Mouse (Mus musculus): ENCODE measurements around the gene Trit1. TPM values are rescaled to one million over a fixed set of nuclear protein-coding genes. Genes with fewer than 3 reads are reported as not detected.

Gene Trit1
- total RNA-seq (2023) = 20.5 to 22.7 TPM (median 22.0 TPM) in 4 replicates

GRCm38 (mm10) chr4:123016451-123016957 is at the start of gene Trit1:
TSS of gene Trit1 (plus strand) at chr4:123016597.

DNA sequence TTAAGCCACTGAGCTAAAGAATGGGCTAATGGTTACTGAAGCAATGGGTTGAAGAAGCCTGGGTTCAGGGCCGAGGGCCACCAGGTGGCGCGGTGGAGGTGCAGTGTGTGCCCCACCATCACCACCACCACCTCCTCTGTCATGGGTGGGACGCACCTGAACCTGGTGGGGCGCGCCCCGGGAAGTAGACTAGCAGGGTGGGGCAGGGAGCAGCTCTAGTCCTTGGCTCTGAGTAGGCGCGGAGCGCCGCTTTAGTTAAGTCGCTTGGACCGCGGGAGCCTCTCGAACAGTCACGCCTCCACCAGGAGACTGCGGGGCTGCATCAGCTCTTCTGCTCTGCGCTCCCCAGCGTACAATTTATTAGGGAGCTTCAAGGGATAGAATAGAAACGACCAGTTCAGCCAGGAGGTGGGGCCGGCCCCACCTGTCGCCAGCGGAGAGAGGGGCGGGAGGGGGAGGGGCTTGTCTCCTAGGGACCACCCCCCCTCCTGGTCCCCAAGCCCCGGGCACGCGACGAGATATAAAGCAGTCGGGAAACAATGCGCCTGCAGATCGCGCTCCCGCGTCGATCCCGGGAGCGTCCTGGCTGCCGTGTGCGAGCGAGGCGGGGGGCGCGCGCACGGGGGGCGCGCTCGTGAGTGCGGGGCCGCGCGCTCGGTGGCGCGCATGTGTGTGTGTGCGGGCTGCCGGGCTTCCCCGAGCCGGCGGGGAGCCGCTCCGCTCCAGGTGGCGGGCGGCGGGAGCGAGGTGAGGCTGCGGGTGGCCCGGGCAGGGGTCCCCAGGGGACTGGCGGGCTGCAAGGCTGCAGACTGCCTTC is 20.8 kb upstream of the Trit1 start, which contains the start of gene Mycl:
Gene Mycl (plus strand): TSS at position 249 of the 817 bp plus-strand sequence.

Other genes starting within 250 kb of the Trit1 start
- gene Ppt1, start 180.4 kb upstream of the Trit1 start, total RNA-seq (2023) = 54.1 to 57.1 TPM (median 56.0 TPM) in 4 replicates
- 368 to 394 TPM (median 380 TPM) in 4 replicates for gene Cap1, start 130.5 kb upstream of the Trit1 start, total RNA-seq (2023)
- 0.51 to 1.6 TPM (median 0.88 TPM) in 4 replicates for gene Mfsd2a, start 55.4 kb upstream of the Trit1 start, total RNA-seq (2023)
- gene Mycl, start 20.9 kb upstream of the Trit1 start, total RNA-seq (2023) = 1.0 to 2.2 TPM (median 1.3 TPM) in 4 replicates
- not detected in 4 replicates for gene Bmp8b, start 88.6 kb downstream of the Trit1 start, total RNA-seq (2023)
- not detected in 4 replicates for gene Oxct2b, start 99.7 kb downstream of the Trit1 start, total RNA-seq (2023)
- 46.1 to 65.5 TPM (median 56.1 TPM) in 4 replicates for gene Ppie, start 123.4 kb downstream of the Trit1 start, total RNA-seq (2023)
- gene Hpcal4, start 166.6 kb downstream of the Trit1 start, total RNA-seq (2023) = 0.22 to 0.33 TPM (median 0.26 TPM) in 3 of 4 replicates, not detected in the other
- gene Nt5c1a, start 184.9 kb downstream of the Trit1 start, total RNA-seq (2023) = not detected in 4 replicates
- gene Heyl, start 217.0 kb downstream of the Trit1 start, total RNA-seq (2023) = 0.19 to 1.3 TPM (median 1.00 TPM) in 4 replicates
- gene Pabpc4, start 245.8 kb downstream of the Trit1 start, total RNA-seq (2023) = 113 to 131 TPM (median 125 TPM) in 4 replicates